Mouse (Mus musculus) left cerebral cortex, adult 9 months (tissue): ENCODE data around the gene Adrb1.

ENCODE experiments used
- DNase-seq, 2 experiments: peaks; one replicate each; pipeline ENCODE4 v3.0.0; 2022; ENCODE audit warnings: low spot score in 2 of 2

The Adrb1 gene

GRCm38 (mm10) chr19:56721387-56722211 is at the start of gene Adrb1:
Gene Adrb1, plus strand, starts transcription at chr19:56722199.
- peak in 1 of 2 experiments; percentile 76 for DNase-seq

- no peak for DNase-seq
Observed at GRCm38 (mm10) chr19:56675690-56676089, 46.3 kb upstream of the Adrb1 start.

DNA sequence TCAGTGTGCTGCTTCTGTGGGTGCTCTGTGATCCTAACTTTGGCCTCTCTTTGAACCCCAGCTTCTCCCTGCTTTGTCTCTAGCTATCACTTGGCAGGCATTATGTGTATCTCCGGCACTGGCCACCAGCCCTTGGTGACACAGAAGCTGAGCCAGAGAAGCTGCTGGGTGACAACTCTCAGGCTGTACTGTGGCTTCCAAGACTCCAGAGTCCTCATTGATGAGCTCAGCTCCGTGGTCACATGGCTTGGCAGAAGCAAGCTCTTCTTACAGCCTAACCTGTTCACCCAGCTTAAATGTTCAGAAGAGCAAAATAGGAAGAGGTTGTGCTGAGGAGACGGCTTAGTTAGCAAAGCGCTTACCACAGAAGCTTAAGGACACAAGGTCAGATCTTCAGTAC is 45.5 kb upstream of the Adrb1 start:
- no peak for DNase-seq

GRCm38 (mm10) chr19:56677611-56678010 is 44.4 kb upstream of the Adrb1 start:
- no peak for DNase-seq

GRCm38 (mm10) chr19:56678516-56678915 is 43.5 kb upstream of the Adrb1 start:
- DNase-seq = no peak

DNA sequence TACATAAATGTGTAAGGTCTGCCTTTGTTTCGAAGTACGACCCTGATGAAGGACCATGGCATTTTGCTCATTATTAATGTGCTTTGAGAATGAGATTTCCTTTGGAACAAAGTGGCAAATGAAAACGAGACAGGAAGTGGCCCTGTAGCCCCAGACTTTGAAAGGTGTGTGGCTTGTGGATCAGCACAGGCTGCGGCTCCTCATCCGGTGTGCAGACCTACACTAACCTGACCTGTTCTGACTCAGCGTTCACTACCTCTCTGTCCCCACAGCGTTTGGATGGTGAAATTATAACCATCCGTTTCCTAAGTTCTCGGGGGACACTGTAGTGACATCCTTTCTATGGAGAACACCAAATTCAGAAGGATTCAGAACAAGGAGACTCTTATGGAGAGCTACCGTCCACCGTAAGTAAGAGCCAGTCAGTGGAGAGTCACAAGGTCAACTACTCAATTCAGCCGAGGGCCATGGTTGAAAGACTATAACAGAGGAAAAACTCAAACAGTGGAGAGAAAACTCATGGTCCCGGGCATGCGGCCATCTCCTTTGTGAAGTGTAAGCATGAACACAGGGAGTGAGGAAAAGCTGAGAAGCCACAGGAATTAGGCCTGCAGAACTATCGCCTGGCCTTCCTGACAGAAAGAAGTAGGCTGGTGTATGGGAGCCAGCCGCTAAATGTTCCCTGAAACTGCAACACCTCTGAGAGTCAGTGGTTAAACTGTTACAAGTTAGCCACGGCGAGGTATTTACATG is 42.6 kb upstream of the Adrb1 start:
- DNase-seq = no peak

GRCm38 (mm10) chr19:56679992-56680391 is 42.0 kb upstream of the Adrb1 start:
- DNase-seq = no peak

DNA sequence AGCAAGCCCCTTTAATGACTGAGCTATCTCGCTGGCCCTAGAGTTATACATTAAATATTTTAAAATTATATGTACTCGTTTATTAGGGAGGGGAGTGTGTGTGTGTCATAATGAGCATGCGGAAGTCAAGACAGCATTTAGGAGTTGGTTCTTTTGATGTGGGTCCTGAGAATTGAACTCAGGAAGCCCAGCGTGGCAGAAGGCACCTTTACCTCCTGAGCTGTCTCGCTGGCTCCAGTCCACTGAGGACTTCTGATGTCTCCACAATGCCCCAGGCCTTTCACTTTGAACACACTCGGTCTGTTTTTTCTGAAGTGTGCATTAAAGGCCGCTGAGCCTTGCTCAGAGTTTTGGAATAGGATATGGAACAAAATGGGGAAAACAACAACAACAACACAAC is 39.7 kb upstream of the Adrb1 start:
- no peak for DNase-seq

- DNase-seq = no peak
Observed at GRCm38 (mm10) chr19:56682843-56683242, 39.2 kb upstream of the Adrb1 start.

- DNase-seq = peak in 1 of 2 experiments; percentile 15
Observed at GRCm38 (mm10) chr19:56685515-56685914, 36.5 kb upstream of the Adrb1 start.

- DNase-seq = no peak
Observed at GRCm38 (mm10) chr19:56686218-56686617, 35.8 kb upstream of the Adrb1 start.

DNA sequence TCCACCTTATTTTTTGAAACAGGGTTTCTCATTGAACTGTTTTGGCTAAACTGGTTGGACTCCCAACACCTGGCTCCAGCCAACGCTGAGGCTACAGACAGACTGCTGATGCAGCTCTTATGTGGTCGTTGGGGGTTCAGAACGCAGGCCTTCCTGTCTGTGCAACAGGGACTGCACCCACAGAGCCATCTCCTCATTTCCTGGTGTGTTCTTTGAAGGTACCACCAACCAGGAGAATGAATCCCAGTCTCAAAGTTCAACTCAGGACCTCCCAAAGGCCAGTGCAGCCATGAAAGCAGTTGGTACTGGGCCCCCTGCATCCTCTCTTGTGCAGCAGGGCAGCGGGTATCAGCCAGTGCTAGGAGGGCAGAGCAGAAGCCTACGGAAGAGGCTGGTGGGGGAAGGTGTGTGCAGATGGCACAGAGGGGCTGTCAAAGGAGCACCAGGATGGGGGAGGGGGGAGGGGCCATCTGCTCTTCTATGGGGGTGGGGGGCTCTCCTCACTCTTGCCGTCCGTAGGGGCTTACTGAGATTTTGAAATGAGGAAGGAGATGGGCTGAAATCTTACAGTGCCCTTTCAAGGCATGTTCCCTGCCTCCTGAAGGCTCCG is 34.9 kb upstream of the Adrb1 start:
- no peak for DNase-seq

DNA sequence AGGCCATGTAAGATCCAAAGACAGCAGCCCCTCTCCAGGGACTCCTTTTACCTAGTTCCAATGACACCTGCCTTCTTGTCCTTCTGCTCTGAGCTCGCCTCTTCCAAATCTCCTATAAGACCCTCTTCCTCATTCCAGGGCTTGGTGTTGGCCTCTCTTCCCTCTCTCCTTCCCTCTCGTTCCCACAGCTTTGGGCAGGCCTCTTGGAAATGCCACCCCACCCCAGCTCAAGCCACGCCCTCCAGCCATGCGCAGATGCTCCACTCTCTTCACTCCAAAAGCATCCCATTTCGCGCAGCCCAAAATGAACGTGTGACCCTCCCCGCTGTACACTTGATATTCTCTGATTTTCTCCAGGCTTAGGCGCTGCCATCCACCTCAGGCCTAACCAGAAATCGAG is 34.3 kb upstream of the Adrb1 start:
- DNase-seq = no peak

DNA sequence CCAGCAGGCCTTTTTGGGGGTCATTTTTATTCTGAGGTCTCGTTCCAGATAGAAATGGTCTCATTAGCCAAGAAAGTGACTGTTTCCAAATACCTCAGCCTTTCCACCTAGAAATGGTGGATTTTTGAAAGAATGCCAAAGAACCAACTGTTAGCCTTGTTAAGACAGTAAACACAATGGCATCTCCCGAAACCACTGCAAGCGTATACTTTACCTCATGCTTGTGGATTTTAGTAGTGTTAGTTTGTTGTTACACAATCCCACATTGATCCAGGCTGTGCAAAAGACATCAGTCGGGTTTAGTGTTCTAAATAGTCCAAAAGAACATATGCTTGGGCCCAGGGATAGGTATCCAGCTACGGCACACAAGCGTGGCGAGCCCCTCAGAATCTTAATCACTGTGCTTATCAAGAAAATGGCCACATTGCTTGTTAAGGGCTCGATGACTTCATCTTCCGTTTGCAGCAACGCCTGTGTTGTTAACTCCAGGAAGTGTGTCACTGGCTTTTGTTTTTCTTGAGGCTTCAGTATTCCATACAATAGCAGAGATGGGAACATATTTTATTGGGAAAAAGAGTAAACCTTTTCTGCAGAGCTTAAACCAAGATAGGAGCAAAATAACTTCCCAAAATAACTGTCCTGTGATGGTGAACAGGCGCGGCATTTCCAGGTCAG is 33.2 kb upstream of the Adrb1 start:
- DNase-seq = no peak

DNA sequence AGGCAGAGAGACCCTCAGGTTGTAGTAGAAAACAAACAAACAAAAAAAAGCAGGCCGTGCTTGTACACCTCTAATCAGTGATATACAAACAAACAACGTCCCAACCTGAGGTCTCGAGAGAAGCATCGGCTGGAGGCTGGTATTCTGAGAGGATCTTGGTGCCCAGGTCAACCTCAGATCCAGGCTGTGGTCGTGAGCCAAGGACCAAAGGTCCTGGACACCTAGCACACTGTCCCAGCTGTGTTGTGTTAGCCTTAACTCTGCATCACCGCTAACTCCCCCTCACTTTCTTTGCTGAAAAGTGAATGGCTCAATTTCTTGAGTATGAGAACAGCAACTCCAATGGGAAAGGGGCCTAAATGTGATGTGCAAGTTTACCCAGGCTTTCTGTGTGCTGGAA is 32.5 kb upstream of the Adrb1 start:
- DNase-seq = no peak

- no peak for DNase-seq
Observed at GRCm38 (mm10) chr19:56691103-56691502, 30.9 kb upstream of the Adrb1 start.

DNA sequence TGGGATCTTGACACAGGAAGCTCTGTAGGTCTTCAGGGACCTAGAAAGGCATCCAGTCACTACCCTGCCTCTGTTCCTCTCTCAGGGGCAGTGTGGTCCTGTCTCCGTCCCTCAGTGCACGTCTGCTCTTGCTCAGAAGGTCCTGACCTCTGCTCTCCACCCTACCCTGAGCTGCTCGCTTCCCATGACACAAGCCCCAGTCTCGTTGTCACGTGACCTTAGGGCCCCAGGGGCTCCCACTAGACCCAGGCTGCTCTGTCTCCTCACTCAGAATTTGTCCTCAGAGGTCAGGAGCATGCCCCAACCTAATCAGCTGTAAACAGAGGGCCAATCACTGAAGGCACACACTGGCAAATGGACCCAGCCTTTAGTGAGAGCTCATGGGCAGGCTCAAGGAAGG is 29.5 kb upstream of the Adrb1 start:
- no peak for DNase-seq

DNA sequence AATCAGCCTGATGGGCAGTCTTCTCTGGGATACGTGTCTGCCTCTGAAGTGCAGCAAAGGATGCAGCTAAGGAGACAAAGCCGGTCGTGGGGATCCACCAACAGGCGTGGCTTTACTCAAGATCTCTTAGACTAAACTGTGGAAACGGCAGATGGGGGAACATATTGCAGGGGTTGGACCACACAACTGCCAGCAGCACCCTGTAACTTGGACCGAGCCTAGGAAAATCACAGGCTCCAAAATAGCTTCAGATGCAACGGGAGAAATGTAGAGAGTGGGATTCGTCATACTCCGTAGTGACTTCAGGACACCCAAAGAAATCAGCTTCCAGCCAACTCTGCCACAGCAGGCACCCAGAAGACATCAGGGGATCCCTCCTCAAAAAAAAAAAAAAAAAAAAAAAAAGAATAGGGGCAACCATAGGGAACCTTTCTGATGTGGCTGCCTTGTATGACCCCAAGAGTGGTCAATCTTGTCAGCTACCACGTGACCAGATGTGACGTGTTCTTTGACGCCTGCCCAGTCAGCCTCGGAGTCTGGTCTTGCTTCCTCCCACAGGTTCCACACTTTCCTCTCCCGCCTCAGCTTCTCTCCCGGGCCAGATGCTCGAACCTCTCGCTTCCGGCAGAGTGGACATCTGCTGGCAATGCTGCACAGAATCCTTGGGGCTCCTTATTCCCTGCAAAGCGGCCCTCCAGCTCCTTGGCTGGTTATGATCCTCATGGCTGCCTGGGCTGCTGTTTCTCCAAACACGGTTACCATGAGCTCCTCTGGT is 24.4 kb upstream of the Adrb1 start:
- peak; percentile 40 to 86 for DNase-seq

DNA sequence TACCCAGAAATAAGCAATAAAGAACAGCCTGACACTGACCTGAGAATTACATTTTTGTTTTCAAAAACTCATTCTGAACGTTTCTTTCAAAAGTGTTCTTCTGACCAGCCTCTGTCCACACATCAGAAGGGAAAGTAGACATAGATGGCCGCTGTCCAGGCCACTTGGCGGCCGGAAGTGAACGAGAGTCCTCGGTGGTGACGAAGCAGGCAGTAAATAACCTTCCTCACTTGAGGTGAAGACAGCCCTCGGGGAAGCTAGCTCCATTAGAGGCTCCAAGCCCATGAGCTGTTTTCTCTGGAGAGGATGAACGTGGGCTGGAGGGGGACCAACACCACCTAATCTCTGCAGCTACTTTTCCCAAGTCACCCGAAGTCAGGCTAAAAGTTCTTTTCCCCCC is 21.2 kb upstream of the Adrb1 start:
- DNase-seq = no peak

- DNase-seq = no peak
Observed at GRCm38 (mm10) chr19:56701404-56702033, 20.5 kb upstream of the Adrb1 start.

DNA sequence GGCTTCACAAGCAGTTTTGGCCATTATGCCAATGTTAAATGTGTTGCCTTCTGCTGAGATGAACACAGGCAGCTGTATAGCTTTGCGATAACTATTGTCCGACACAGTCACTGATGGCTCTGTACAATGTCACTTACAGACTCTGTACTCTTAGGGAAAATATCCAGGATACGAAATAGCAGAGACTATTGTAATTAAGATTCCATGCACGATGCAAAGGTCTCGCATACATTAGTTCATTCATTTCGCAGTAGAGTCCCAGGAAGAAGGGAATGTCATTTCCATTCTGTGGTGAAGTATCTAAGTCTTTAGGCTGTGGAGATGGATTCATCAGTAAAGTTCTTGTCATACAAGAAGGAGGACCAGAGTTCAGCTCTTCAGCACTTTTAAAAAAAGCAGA is 20.0 kb upstream of the Adrb1 start:
- DNase-seq = no peak
